Mouse (Mus musculus) A20 (cell line): ENCODE data around the gene Hectd4.

Experiments used
- DNase-seq: peaks from one replicate; pipeline ENCODE4 v3.0.0-alpha.2; 2011; ENCODE audit warnings: low read depth, low spot score

Hectd4 gene

GRCm38 (mm10) chr5:121219980-121220731 is at the start of gene Hectd4:
Gene Hectd4 (plus strand): TSS chr5:121220219.
- peak; percentile 96 for DNase-seq

- peak; percentile 36 for DNase-seq
Observed at GRCm38 (mm10) chr5:121172835-121173234, 47.2 kb upstream of the Hectd4 start.

- no peak for DNase-seq
Observed at GRCm38 (mm10) chr5:121179077-121179857, 40.8 kb upstream of the Hectd4 start.

GRCm38 (mm10) chr5:121183269-121183668 is 36.8 kb upstream of the Hectd4 start:
- DNase-seq = no peak

GRCm38 (mm10) chr5:121184375-121184774 is 35.6 kb upstream of the Hectd4 start:
- DNase-seq = no peak

- DNase-seq = no peak
Observed at GRCm38 (mm10) chr5:121184945-121185551, 35.0 kb upstream of the Hectd4 start.

- no peak for DNase-seq
Observed at GRCm38 (mm10) chr5:121187580-121188001, 32.4 kb upstream of the Hectd4 start.

GRCm38 (mm10) chr5:121188265-121188664 is 31.8 kb upstream of the Hectd4 start:
- no peak for DNase-seq

GRCm38 (mm10) chr5:121189182-121189581 is 30.8 kb upstream of the Hectd4 start:
- DNase-seq = no peak

GRCm38 (mm10) chr5:121190210-121190835 is 29.7 kb upstream of the Hectd4 start:
- DNase-seq = peak; percentile 54

- peak; percentile 90 for DNase-seq
Observed at GRCm38 (mm10) chr5:121190836-121191583, 29.0 kb upstream of the Hectd4 start, which contains the start of gene Ptpn11. Gene Ptpn11 (minus strand): TSS chr5:121191397.

GRCm38 (mm10) chr5:121191584-121191906 is 28.5 kb upstream of the Hectd4 start:
- DNase-seq = no peak

GRCm38 (mm10) chr5:121194173-121194572 is 25.8 kb upstream of the Hectd4 start:
- no peak for DNase-seq

GRCm38 (mm10) chr5:121196764-121197163 is 23.3 kb upstream of the Hectd4 start:
- DNase-seq = no peak

GRCm38 (mm10) chr5:121197337-121197736 is 22.7 kb upstream of the Hectd4 start:
- no peak for DNase-seq

GRCm38 (mm10) chr5:121198376-121198775 is 21.6 kb upstream of the Hectd4 start:
- DNase-seq = no peak

GRCm38 (mm10) chr5:121201739-121202138 is 18.3 kb upstream of the Hectd4 start:
- peak; percentile 90 for DNase-seq

- DNase-seq = peak; percentile 51
Observed at GRCm38 (mm10) chr5:121202467-121202866, 17.6 kb upstream of the Hectd4 start.

- DNase-seq = peak; percentile 91
Observed at GRCm38 (mm10) chr5:121204132-121205089, 15.6 kb upstream of the Hectd4 start, which contains the start of gene Rpl6. Gene Rpl6 (plus strand): TSS chr5:121204481.
